Mouse (Mus musculus) granulocyte monocyte progenitor cell, adult 5-6 weeks (primary cell): ENCODE measurements around the gene Fam110a. TPM values are rescaled to one million over a fixed set of nuclear protein-coding genes. Genes with fewer than 3 reads are reported as not detected.

Experiments
- ATAC-seq: replicated peaks from 2 replicates; pipeline ENCODE4 v1.8.0; 2016; ENCODE audit warnings: mild to moderate bottlenecking, moderate TSS enrichment, inconsistent platforms; ENCODE audit not compliant: poor library complexity, severe bottlenecking
- total RNA-seq, 2 experiments: library from RNA; stranded (forward) in 1 of 2; stranded (reverse) in 1 of 2; fragments of 200-712, 200-1000 nt in 1 of 2; fragments of >200 nt in 1 of 2; fragmentation: Nextera tagmentation in 1 of 2; gene quantifications; 2 replicates each; pipeline ENCODE4 v1.2.3; 2014 to 2017

Gene Fam110a
- 14.9 and 17.6 TPM in 2 replicates for total RNA-seq (2014; fragmentation: Nextera tagmentation)
- total RNA-seq (2017): 3.8 and 8.8 TPM in 2 replicates

DNA sequence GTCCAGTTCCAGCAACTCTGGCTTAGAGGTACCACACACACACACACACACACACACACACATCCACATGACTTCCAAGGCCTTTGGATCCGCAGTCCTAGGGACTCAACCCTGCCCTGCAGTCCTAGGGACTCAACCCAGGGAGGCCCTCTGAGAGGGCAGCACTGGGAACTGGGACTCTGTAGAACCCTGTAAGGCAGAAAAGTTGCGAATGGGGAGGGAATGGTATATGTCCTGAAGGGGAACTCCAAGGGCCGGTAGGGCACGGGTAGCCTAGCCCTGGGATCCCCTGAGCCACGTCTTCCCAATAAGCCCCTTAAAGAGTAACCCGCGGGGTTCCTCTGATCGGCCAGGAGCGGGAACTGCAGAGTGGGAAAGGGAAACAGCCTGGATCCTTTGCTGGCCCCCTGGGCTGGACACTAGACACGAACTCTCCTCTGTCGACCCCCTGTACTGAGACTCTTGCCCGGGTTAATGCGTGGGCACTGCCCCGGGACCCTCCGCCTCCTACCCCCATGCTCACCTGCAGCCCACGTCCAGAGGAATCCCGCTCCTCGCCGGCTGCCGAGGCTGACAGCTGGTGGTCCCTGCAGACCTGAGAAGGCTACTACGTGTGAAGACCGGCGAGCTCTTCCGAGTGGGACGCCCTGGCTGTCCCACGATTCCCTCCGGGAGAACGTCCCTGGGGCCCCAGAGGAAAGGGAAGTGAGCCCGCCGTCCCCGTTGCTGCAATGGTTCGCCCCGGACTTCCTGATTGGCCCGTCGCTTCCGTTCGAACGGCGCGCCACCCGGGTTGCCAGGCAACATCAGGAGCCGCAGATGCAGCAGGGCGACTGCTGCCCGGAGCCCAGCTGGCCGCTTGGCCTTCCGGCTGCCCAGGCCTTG lies at the start of gene Fam110a:
TSS of gene Fam110a (minus strand) at position 750 of the 885 bp plus-strand sequence.
- peak; percentile 90 for ATAC-seq

GRCm38 (mm10) chr2:152029252-152030082 lies 49.4 kb upstream of the Fam110a start:
- peak; percentile 90 for ATAC-seq

- no peak for ATAC-seq
Observed at GRCm38 (mm10) chr2:152024883-152025422, 44.9 kb upstream of the Fam110a start.

DNA sequence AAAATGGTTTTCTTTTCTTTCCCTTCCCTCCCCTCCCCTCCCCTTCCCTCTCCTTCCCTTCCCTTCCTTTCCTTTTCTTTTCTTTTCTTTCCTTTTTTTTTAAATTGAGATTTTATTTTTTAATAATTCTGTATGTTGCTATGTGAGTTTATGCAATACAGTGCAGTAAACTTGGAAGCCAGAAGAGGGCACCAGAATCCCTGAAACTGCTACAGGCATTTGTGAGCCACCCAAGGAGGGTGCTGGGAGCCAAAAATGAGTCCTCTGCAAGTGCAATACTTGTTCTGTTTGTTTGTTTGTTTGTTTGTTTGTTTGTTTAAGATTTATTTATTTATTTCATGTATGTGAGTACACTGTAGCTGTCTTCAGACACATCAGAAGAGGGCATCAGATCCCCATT lies 42.0 kb upstream of the Fam110a start:
- no peak for ATAC-seq

DNA sequence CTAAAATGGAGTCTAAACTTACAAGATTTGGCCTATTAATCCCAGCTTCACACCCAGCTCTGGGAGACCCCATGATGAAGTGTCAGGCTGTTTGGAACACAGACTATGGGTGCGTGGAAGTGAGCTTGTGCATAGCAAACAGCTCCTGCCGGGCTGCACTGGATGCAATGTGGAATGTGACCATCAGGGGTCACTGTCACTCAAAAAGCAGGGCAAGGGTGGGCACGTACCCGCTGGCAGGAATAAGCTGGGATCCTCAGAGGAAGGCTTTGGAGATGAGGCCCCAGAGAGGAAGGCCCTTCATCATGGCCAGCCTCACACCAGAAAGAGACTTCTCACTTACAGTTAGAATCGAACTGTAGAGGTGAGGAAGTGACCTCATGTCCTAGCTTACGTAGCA lies 40.2 kb upstream of the Fam110a start:
- peak; percentile 86 for ATAC-seq

DNA sequence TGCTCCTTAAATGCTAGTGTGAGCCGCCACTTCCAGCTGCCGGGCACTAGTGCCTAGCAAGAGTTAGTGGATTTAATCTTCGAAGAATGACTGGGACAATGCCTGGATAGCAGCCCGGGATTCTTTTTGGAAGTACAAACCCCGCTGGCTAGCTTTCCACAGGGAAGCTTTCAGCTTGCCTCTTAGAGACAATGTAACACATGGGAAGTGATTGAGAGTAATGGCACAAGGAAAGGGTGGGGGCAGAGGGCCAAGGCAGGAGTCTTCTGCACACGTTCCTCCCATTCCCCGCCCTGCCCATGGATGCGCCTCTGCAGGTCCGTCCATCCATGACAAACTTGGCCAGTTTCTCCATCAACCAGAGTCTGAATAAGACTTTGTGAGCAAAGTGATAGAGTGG lies 36.6 kb upstream of the Fam110a start:
- no peak for ATAC-seq

DNA sequence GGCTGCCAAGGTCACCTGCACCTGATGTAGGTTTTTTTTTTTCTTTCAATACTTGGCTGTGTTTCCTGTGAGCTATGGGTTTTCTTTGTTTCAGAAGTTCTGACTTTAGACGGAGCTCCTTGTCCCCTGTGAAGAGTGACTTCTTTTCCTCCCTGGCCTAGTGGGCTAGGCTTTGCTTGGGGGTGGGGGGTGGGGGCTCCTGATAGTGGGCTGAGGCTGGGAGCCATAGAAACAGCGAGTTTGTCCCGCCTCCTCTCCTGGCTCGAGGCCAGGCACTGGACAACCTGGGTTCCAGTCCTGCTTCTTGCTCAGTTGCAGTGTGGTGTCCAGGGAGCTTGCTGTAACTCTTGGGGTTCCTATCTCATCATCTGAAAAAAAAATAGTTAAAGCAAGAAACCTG lies 36.0 kb upstream of the Fam110a start:
- ATAC-seq: no peak

GRCm38 (mm10) chr2:152012701-152013100 lies 32.7 kb upstream of the Fam110a start:
- no peak; the same call in 1 of the 2 replicates for ATAC-seq

DNA sequence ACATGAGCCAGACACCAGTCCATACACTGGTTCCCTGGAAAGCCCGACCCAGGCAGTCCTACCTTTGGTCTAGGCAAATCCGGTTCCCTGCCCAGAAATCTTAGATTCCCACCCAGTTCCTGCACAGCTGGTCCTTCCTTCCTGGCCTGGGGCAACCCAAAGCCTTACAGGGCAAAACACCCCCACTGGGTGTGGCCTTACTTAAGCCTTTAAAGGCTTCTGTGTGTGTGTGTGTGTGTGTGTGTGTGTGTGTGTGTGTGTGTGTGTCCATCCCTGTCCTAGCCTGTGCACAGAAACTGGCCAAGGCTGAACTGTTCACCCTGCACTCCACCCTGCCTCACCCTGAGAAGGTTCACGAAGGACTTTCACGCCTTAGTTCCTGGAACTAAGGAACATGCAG lies 32.2 kb upstream of the Fam110a start:
- no peak for ATAC-seq

- peak; percentile 51; the same call in 1 of the 2 replicates for ATAC-seq
Observed at GRCm38 (mm10) chr2:152011724-152012123, 31.7 kb upstream of the Fam110a start.

- ATAC-seq: no peak
Observed at GRCm38 (mm10) chr2:152010661-152011060, 30.6 kb upstream of the Fam110a start.

DNA sequence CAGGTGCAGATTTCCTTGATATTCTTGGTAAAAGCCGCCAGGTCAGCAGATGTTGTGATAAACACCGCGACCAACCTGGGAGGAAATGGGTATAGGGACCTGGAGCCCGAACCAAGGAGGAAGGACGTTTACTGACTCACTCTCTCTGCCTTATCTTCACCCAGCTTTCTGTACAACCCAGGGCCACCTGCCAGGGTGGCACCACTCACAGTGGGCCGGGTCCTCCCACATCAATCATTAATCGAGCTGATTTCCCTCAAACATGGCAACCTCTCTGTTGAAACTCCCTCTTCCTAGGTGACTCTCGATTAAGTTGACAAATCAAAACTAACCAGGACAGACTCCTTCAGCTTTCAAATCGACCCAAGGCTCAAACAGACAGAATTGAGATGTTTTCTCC lies 30.2 kb upstream of the Fam110a start:
- no peak for ATAC-seq

- peak; percentile 37; the same call in 1 of the 2 replicates for ATAC-seq
Observed at GRCm38 (mm10) chr2:152009061-152009779, 29.2 kb upstream of the Fam110a start.

GRCm38 (mm10) chr2:152007783-152008182 lies 27.8 kb upstream of the Fam110a start:
- no peak for ATAC-seq

GRCm38 (mm10) chr2:152002529-152002928 lies 22.5 kb upstream of the Fam110a start:
- peak; percentile 40 for ATAC-seq

GRCm38 (mm10) chr2:152000735-152001134 lies 20.7 kb upstream of the Fam110a start:
- ATAC-seq: no peak

DNA sequence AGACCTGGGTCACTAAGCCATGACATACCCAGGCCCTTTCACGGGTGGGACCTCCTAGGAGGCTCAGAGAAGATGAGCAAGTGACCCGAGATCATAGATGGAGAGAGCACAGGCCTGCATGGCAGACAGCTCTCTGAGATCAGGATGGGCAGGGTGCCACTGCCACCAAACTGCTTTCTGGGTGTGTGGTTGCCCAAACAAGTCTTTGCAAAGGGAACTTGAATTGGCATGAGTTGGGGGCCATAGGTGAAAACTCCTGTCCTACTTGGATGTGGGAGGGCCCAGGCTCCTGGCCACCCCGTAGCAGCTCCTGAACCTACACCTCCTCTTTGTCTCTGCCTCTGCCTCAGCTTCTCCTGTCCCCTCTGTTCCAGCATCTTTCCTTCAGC lies 20.3 kb upstream of the Fam110a start:
- ATAC-seq: no peak

DNA sequence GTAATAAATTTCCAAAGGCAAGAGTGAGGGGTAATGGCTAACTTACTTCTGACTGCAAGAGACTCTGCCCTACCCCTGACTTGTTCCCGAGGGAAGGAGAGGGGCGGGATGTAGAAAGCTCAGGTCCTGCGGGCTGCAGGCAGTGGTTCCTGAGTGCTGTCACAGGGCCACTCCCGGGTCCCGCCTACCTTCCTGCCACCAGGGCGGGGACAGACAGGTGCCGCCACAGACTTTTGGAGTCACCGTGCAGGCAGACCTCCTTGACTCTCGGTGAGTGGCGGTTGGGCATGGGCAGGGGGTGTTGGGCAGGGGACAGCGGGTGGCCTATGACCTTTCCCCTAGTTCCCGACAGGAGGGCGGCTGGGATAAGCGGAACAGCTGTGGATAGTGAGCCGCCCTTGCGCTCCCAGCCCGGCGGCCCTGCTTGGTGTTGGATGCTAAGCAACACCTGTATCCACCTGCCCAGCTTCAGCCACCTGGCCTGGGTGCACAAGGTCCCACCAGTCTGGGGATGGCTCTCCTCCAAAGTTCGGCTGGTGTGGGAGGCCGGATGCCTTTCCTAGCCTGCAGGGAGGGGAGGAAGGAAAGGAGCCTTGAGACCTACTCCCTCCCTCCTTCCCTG lies 19.8 kb upstream of the Fam110a start:
- ATAC-seq: no peak

- ATAC-seq: no peak
Observed at GRCm38 (mm10) chr2:151998932-151999331, 18.9 kb upstream of the Fam110a start.

- ATAC-seq: no peak
Observed at GRCm38 (mm10) chr2:151998505-151998899, 18.5 kb upstream of the Fam110a start.
